Mouse (Mus musculus) liver, embryonic 16.5 days (tissue): ENCODE results near the gene Gabrr1. TPM values are rescaled to one million over a fixed set of nuclear protein-coding genes. Genes with fewer than 3 reads are reported as not detected.

ENCODE experiments used
- ATAC-seq: fragments of 200-750 bp; cut with Nextera tagmentation; 2 replicates; pipeline ENCODE4 v1.8.0; 2017; ENCODE audit warnings: low read depth, mild to moderate bottlenecking, moderate number of reproducible peaks, moderate library complexity
- H3K27ac ChIP-seq: fragments of 300-500 bp; sonication (generic); 2 replicates; pipeline ENCODE4 v1.5.1; 2014; ENCODE audit warnings: mild to moderate bottlenecking, low read length
- H3K27me3 ChIP-seq: fragments of 300-500 bp; sonication (generic); 2 replicates; pipeline ENCODE4 v1.6.1; 2014; ENCODE audit warnings: low read depth, low read length, mixed read lengths; ENCODE audit not compliant: control insufficient read depth, insufficient read depth
- H3K36me3 ChIP-seq: fragments of 300-500 bp; sonication (generic); 2 replicates; pipeline ENCODE4 v1.6.1; 2014; ENCODE audit warnings: mild to moderate bottlenecking; ENCODE audit not compliant: control insufficient read depth, insufficient read depth
- H3K4me1 ChIP-seq: fragments of 300-500 bp; sonication (generic); 2 replicates; pipeline ENCODE4 v1.6.1; 2014; ENCODE audit warnings: low read depth, low read length, mixed read lengths; ENCODE audit not compliant: control insufficient read depth
- H3K4me2 ChIP-seq: fragments of 300-500 bp; sonication (generic); 2 replicates; pipeline ENCODE4 v1.6.1; 2014; ENCODE audit warnings: low read depth, low read length, mixed read lengths
- H3K4me3 ChIP-seq: fragments of 300-500 bp; sonication (generic); 2 replicates; pipeline ENCODE4 v1.5.1; 2014; ENCODE audit warnings: low read depth, mild to moderate bottlenecking, low read length
- H3K9ac ChIP-seq: fragments of 300-500 bp; sonication (generic); 2 replicates; pipeline ENCODE4 v1.6.1; 2014; ENCODE audit warnings: low read depth, low read length
- H3K9me3 ChIP-seq: fragments of 300-500 bp; sonication (generic); replicated peaks from 2 replicates; pipeline ENCODE4 v1.6.1; 2016; ENCODE audit warnings: low read length; ENCODE audit not compliant: control insufficient read depth
- WGBS: fragments of 180-500 bp; shearing (Covaris S2); extraction: QIAGEN DNeasy Blood & Tissue Kit; methylation state at CpG from one replicate; pipeline ENCODE4 v1.1.7; 2014; ENCODE audit not compliant: insufficient replicate concordance; 5-methylcytosine and 5-hydroxymethylcytosine counted together
- polyA plus RNA-seq: library from polyadenylated mRNA; unstranded; fragments of >200 nt; fragmentation: Nextera tagmentation; extraction: Ambion mirVana; gene quantifications from 2 replicates; pipeline ENCODE4 v1.2.1, GENCODE M21; 2015

Gabrr1 gene
- polyA plus RNA-seq, 1 experiment from 2014 or later, result not detected

GRCm38 (mm10) chr4:33198117-33198516 is 65.8 kb downstream of the Gabrr1 start:
- Histone ChIP-seq H3K27me3 (no peaks in the 10 kb centered on the region), H3K36me3 (no peaks in the 10 kb centered on the region), H3K9me3 (no peaks in the 10 kb centered on the region), H3K9ac (no peak overlapping the region), H3K4me2 (no peak overlapping the region), H3K27ac (no peak overlapping the region), H3K4me3 (no peak overlapping the region), H3K4me1 (no peaks in the 10 kb centered on the region)
- WGBS, result 19% methylated on average over 2 of the region's 2 CpGs
- no peak for ATAC-seq

GRCm38 (mm10) chr4:33204682-33205081 is 72.4 kb downstream of the Gabrr1 start:
- 7% methylated on average over 4 of the region's 4 CpGs for WGBS
- Histone ChIP-seq H3K27ac (no peak overlapping the region), H3K4me2 (no peak overlapping the region), H3K9ac (no peak overlapping the region), H3K4me3 (no peak overlapping the region), H3K27me3 (peaks cover 10% of the 10 kb centered on the region), H3K4me1 (peaks cover 10% of the 10 kb centered on the region; the same call in 1 of the 2 replicates), H3K36me3 (no peaks in the 10 kb centered on the region), H3K9me3 (no peaks in the 10 kb centered on the region)
- ATAC-seq, result no peak

- Histone ChIP-seq H3K27ac (no peak overlapping the region), H3K9me3 (no peaks in the 10 kb centered on the region), H3K4me3 (no peak overlapping the region), H3K36me3 (no peaks in the 10 kb centered on the region), H3K27me3 (peaks cover 10% of the 10 kb centered on the region), H3K9ac (no peak overlapping the region), H3K4me2 (no peak overlapping the region), H3K4me1 (peaks cover 10% of the 10 kb centered on the region; the same call in 1 of the 2 replicates)
- 46% methylated on average over 2 of the region's 2 CpGs for WGBS
- no peak for ATAC-seq
Measured at GRCm38 (mm10) chr4:33207551-33207950, 75.2 kb downstream of the Gabrr1 start.

DNA sequence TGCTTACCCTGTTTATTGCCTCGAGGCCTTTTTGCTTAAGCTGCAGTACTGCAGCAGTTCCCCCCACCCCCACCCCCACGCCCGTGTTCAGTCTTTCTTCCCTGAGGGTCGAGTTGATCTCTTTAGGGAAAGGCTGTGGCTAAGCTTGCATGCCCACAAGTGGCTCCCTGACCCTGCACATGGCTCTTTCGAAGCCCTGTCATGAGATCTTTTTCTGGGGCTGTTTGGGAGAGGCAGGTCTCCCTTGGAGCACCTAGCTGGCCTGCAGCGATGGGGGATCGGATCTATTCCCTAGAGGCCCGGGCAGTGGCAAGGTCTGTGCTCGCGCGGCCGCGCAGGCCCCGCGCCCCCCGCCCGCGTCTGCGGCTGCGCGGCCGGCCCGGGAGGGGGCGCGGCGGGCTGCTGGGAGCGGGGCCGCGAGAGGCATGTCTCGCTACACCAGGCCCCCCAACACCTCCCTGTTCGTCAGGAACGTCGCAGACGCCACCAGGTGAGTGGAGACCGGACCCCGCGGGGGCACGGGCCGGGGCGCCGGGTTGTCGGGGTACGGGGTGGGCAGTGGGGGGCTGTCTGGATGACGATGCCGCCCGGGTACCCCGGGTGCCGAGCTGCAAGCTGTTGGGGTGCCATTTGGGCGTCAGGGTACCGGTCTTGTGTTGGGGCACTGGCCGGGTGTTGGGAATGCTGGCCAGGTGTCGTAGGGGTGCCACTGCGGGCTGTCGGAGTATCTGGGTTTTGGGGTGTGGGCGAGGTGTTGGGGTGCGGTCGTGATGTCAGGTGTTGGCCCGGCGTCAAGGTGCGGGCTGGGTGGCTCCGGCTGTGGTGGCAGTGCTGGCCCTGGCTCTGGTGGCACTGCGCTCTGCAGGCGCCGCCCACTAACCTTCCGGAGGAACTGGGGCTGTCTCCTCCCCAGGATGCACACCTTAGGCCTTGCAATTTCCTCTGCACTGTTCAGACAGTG is 76.8 kb downstream of the Gabrr1 start, which contains the start of gene Srsf12:
Srsf12 (plus strand) TSS at position 111 of the 961 bp plus-strand sequence.
- Histone ChIP-seq H3K4me1 (peaks cover 10% of the 10 kb centered on the region; the same call in 1 of the 2 replicates), H3K4me2 (peak within 1 kb of the TSS; percentile 68), H3K9ac (peak within 1 kb of the TSS; percentile 39; the same call in 1 of the 2 replicates), H3K4me3 (peak within 1 kb of the TSS; percentile 51), H3K9me3 (no peaks in the 10 kb centered on the region), H3K27ac (no peak within 1 kb of the TSS), H3K36me3 (no peaks in the 10 kb centered on the region), H3K27me3 (peaks cover 10% of the 10 kb centered on the region)
- 0 out of 2 replicates have a peak, but pooled peaks have one; percentile 21 for ATAC-seq
- WGBS, result 3% methylated on average over 65 of the region's 65 CpGs

Other genes starting within 250 kb of the Gabrr1 start
- 0.55 and 0.60 TPM in 2 replicates for gene Ankrd6, start 181.7 kb upstream of the Gabrr1 start, polyA plus RNA-seq
- gene Rragd, start 149.5 kb upstream of the Gabrr1 start, polyA plus RNA-seq, result 1.1 and 1.4 TPM in 2 replicates
- gene Ube2j1, start 101.1 kb upstream of the Gabrr1 start, polyA plus RNA-seq, result 25.6 and 28.6 TPM in 2 replicates
- not detected in 2 replicates for gene Gabrr2, start 69.5 kb upstream of the Gabrr1 start, polyA plus RNA-seq
- gene Pm20d2, start 57.2 kb downstream of the Gabrr1 start, polyA plus RNA-seq, result 0.06 and 0.13 TPM in 2 replicates
- 0.07 and 0.08 TPM in 2 replicates for gene Srsf12, start 76.5 kb downstream of the Gabrr1 start, polyA plus RNA-seq
- gene Pnrc1, start 157.6 kb downstream of the Gabrr1 start, polyA plus RNA-seq, result 39.9 and 53.2 TPM in 2 replicates
- 13.3 and 14.0 TPM in 2 replicates for gene Rngtt, start 177.8 kb downstream of the Gabrr1 start, polyA plus RNA-seq